Mouse (Mus musculus): ENCODE results near the gene Col26a1.
"Not testable (repeated sequence)": the region's sequence is repeated elsewhere in the genome, so short reads cannot be mapped to it uniquely, and the experiment has no call there.

Gene Col26a1

GRCm38 (mm10) chr5:136753176-136753575 lies 129.8 kb downstream of the Col26a1 start:
- DNase-seq (ENCODE audit: low read depth, low spot score) = not testable (repeated sequence)

- no peak for DNase-seq (ENCODE audit: low read depth, low spot score)
Measured at GRCm38 (mm10) chr5:136752104-136752503, 130.9 kb downstream of the Col26a1 start.

GRCm38 (mm10) chr5:136746596-136746995 lies 136.4 kb downstream of the Col26a1 start:
- no peak for DNase-seq (ENCODE audit: low read depth, low spot score)

- DNase-seq (ENCODE audit: low read depth, low spot score) = no peak
Measured at GRCm38 (mm10) chr5:136738918-136739317, 144.1 kb downstream of the Col26a1 start.

- not testable (repeated sequence) for DNase-seq (ENCODE audit: low read depth, low spot score)
Measured at GRCm38 (mm10) chr5:136726271-136726670, 156.7 kb downstream of the Col26a1 start.

GRCm38 (mm10) chr5:136721596-136721995 lies 161.4 kb downstream of the Col26a1 start:
- DNase-seq (ENCODE audit: low read depth, low spot score) = no peak

- DNase-seq (ENCODE audit: low read depth, low spot score) = no peak
Measured at GRCm38 (mm10) chr5:136718656-136719055, 164.4 kb downstream of the Col26a1 start.

GRCm38 (mm10) chr5:136717573-136717854 lies 165.5 kb downstream of the Col26a1 start:
- no peak for DNase-seq (ENCODE audit: low read depth, low spot score)

GRCm38 (mm10) chr5:136716696-136717572 lies 166.1 kb downstream of the Col26a1 start:
- DNase-seq (ENCODE audit: low read depth, low spot score) = no peak

- no peak for DNase-seq (ENCODE audit: low read depth, low spot score)
Measured at GRCm38 (mm10) chr5:136714879-136715278, 168.1 kb downstream of the Col26a1 start.

- no peak for DNase-seq (ENCODE audit: low read depth, low spot score)
Measured at GRCm38 (mm10) chr5:136714232-136714875, 168.7 kb downstream of the Col26a1 start.

GRCm38 (mm10) chr5:136710742-136711141 lies 172.3 kb downstream of the Col26a1 start:
- no peak for DNase-seq (ENCODE audit: low read depth, low spot score)

GRCm38 (mm10) chr5:136708116-136708515 lies 174.9 kb downstream of the Col26a1 start:
- DNase-seq (ENCODE audit: low read depth, low spot score) = no peak

GRCm38 (mm10) chr5:136706803-136707202 lies 176.2 kb downstream of the Col26a1 start:
- peak; percentile 51 for DNase-seq (ENCODE audit: low read depth, low spot score)

- no peak for DNase-seq (ENCODE audit: low read depth, low spot score)
Measured at GRCm38 (mm10) chr5:136705532-136705931, 177.5 kb downstream of the Col26a1 start.

GRCm38 (mm10) chr5:136704151-136704550 lies 178.9 kb downstream of the Col26a1 start:
- DNase-seq (ENCODE audit: low read depth, low spot score) = no peak

GRCm38 (mm10) chr5:136703751-136704150 lies 179.3 kb downstream of the Col26a1 start:
- DNase-seq (ENCODE audit: low read depth, low spot score) = no peak

GRCm38 (mm10) chr5:136702159-136702725 lies 180.8 kb downstream of the Col26a1 start:
- DNase-seq (ENCODE audit: low read depth, low spot score) = no peak

GRCm38 (mm10) chr5:136697618-136698017 lies 185.4 kb downstream of the Col26a1 start:
- no peak for DNase-seq (ENCODE audit: low read depth, low spot score)

GRCm38 (mm10) chr5:136696516-136696915 lies 186.5 kb downstream of the Col26a1 start:
- no peak for DNase-seq (ENCODE audit: low read depth, low spot score)

- DNase-seq (ENCODE audit: low read depth, low spot score) = no peak
Measured at GRCm38 (mm10) chr5:136694976-136695375, 188.0 kb downstream of the Col26a1 start.

- DNase-seq (ENCODE audit: low read depth, low spot score) = no peak
Measured at GRCm38 (mm10) chr5:136693418-136693817, 189.6 kb downstream of the Col26a1 start.

- no peak for DNase-seq (ENCODE audit: low read depth, low spot score)
Measured at GRCm38 (mm10) chr5:136692784-136693183, 190.2 kb downstream of the Col26a1 start, which contains the start of gene Myl10. Gene Myl10 (plus strand): TSS chr5:136693146.
